Mouse (Mus musculus) brown adipose tissue, adult 24 weeks (tissue): ENCODE measurements around the gene Trim80. TPM values are rescaled to one million over a fixed set of nuclear protein-coding genes. Genes with fewer than 3 reads are reported as not detected.
"Not testable (repeated sequence)": the region's sequence is repeated elsewhere in the genome, so short reads cannot be mapped to it uniquely, and the experiment has no call there.

ENCODE experiments used
- H3K27ac ChIP-seq: fragments of 200-500 bp; replicated peaks from 2 replicates; pipeline ENCODE4 v1.5.1; 2012; ENCODE audit warnings: low read depth, mild to moderate bottlenecking, low read length
- H3K4me1 ChIP-seq: fragments of 200-500 bp; 2 replicates; pipeline ENCODE4 v1.6.1; 2012; ENCODE audit warnings: low read length, mixed read lengths; ENCODE audit not compliant: control insufficient read depth, insufficient read depth, insufficient read length
- H3K4me3 ChIP-seq: fragments of 200-500 bp; 2 replicates; pipeline ENCODE4 v1.5.1; 2012; ENCODE audit warnings: low read depth, mild to moderate bottlenecking, low read length, moderate library complexity; ENCODE audit not compliant: insufficient read depth
- polyA plus RNA-seq: library from polyadenylated mRNA; stranded (reverse); fragments of >200 nt; gene quantifications from 2 replicates; pipeline ENCODE4 v1.2.4, GENCODE M21; 2012; ENCODE audit not compliant: missing spikeins, insufficient read depth, insufficient read length

Gene Trim80
- polyA plus RNA-seq, 1 experiment = 0.87 TPM

GRCm38 (mm10) chr11:115467217-115467618, 26.9 kb downstream of the Trim80 start:
- no peaks in the 10 kb centered on the region for H3K4me1 ChIP-seq
- no peak overlapping the region for H3K27ac ChIP-seq
- no peak overlapping the region for H3K4me3 ChIP-seq

- H3K27ac ChIP-seq = no peak overlapping the region
- H3K4me3 ChIP-seq = no peak overlapping the region
- peaks cover 6% of the 10 kb centered on the region for H3K4me1 ChIP-seq
These were observed 31.8 kb downstream of the Trim80 start for GRCm38 (mm10) chr11:115472183-115472582.

- Histone ChIP-seq H3K27ac (peak overlapping the region; percentile 64), H3K4me3 (0 out of 2 replicates have a peak overlapping the region, but pooled peaks have one; percentile 8), H3K4me1 (peaks cover 6% of the 10 kb centered on the region)
These were observed 33.4 kb downstream of the Trim80 start for GRCm38 (mm10) chr11:115473626-115474275.

GRCm38 (mm10) chr11:115475025-115475757, 34.8 kb downstream of the Trim80 start, which contains the start of gene Armc7:
Armc7 (plus strand) TSS chr11:115475667.
- Histone ChIP-seq H3K4me3 (peak within 1 kb of the TSS; percentile 89), H3K4me1 (peaks cover 6% of the 10 kb centered on the region), H3K27ac (peak within 1 kb of the TSS; percentile 79)

GRCm38 (mm10) chr11:115475758-115476237, 35.5 kb downstream of the Trim80 start:
- H3K4me1 ChIP-seq = peaks cover 6% of the 10 kb centered on the region
- no peak overlapping the region for H3K27ac ChIP-seq

GRCm38 (mm10) chr11:115476630-115477029, 36.3 kb downstream of the Trim80 start:
- H3K27ac ChIP-seq = peak overlapping the region; percentile 12; the same call in 1 of the 2 replicates
- not testable (repeated sequence) for H3K4me1 ChIP-seq
- H3K4me3 ChIP-seq = peak overlapping the region; percentile 15

More at GRCm38 (mm10) chr11:115475758-115476237, 35.5 kb downstream of the Trim80 start:
- H3K4me3 ChIP-seq = peak overlapping the region; percentile 89

GRCm38 (mm10) chr11:115477388-115477787, 37.0 kb downstream of the Trim80 start:
- peak overlapping the region; percentile 15; the same call in 1 of the 2 replicates for H3K4me3 ChIP-seq
- H3K27ac ChIP-seq, H3K4me1 ChIP-seq: not testable (repeated sequence)

- Histone ChIP-seq H3K4me1 (peaks cover 6% of the 10 kb centered on the region), H3K27ac (no peak overlapping the region), H3K4me3 (peak overlapping the region; percentile 6; the same call in 1 of the 2 replicates)
These were observed 38.1 kb downstream of the Trim80 start for GRCm38 (mm10) chr11:115478296-115478938.

GRCm38 (mm10) chr11:115481553-115482259, 41.4 kb downstream of the Trim80 start:
- no peak overlapping the region for H3K27ac ChIP-seq
- no peak overlapping the region for H3K4me3 ChIP-seq
- no peaks in the 10 kb centered on the region for H3K4me1 ChIP-seq

- Histone ChIP-seq H3K4me3 (no peak overlapping the region), H3K4me1 (no peaks in the 10 kb centered on the region), H3K27ac (no peak overlapping the region)
These were observed 42.9 kb downstream of the Trim80 start for GRCm38 (mm10) chr11:115483278-115483677.

- no peak overlapping the region for H3K4me3 ChIP-seq
- H3K4me1 ChIP-seq = no peaks in the 10 kb centered on the region
- no peak overlapping the region for H3K27ac ChIP-seq
These were observed 43.4 kb downstream of the Trim80 start for GRCm38 (mm10) chr11:115483726-115484125.

GRCm38 (mm10) chr11:115485155-115485554, 44.8 kb downstream of the Trim80 start:
- Histone ChIP-seq H3K4me3 (no peak overlapping the region), H3K27ac (no peak overlapping the region), H3K4me1 (no peaks in the 10 kb centered on the region)

GRCm38 (mm10) chr11:115488551-115489104, 48.3 kb downstream of the Trim80 start:
- peaks cover 7% of the 10 kb centered on the region; the same call in 1 of the 2 replicates for H3K4me1 ChIP-seq
- H3K4me3 ChIP-seq = no peak overlapping the region
- no peak overlapping the region for H3K27ac ChIP-seq
